Mouse (Mus musculus) midbrain, postnatal 0 days (tissue): Measurements from ENCODE around the gene Trim23. TPM values are rescaled to one million over a fixed set of nuclear protein-coding genes. Genes with fewer than 3 reads are reported as not detected.

Experiments
- ATAC-seq: fragments of 200-750 bp; cut with Nextera tagmentation; 2 replicates; pipeline ENCODE4 v1.8.0; 2017; ENCODE audit warnings: moderate number of reproducible peaks, mild to moderate bottlenecking, moderate TSS enrichment, moderate library complexity; ENCODE audit not compliant: low FRiP score
- DNase-seq: peaks from one replicate; pipeline ENCODE4 v3.0.0-alpha.2; 2015; ENCODE audit warnings: low spot score
- H3K27ac ChIP-seq: fragments of 300-500 bp; sonication (generic); 2 replicates; pipeline ENCODE4 v1.5.1; 2014; ENCODE audit warnings: low read depth, mild to moderate bottlenecking, low read length, mixed read lengths
- H3K27me3 ChIP-seq: fragments of 300-500 bp; sonication (generic); 2 replicates; pipeline ENCODE4 v1.6.1; 2014; ENCODE audit warnings: low read length, control low read depth, mixed read lengths; ENCODE audit not compliant: insufficient read depth
- H3K36me3 ChIP-seq: fragments of 300-500 bp; sonication (generic); 2 replicates; pipeline ENCODE4 v1.6.1; 2014; ENCODE audit warnings: low read length, control low read depth, mixed read lengths; ENCODE audit not compliant: insufficient read depth
- H3K4me1 ChIP-seq: fragments of 300-500 bp; sonication (generic); 2 replicates; pipeline ENCODE4 v1.6.1; 2014; ENCODE audit warnings: mild to moderate bottlenecking, control low read depth, antibody characterized with exemption, low read length, mixed read lengths; ENCODE audit not compliant: insufficient read depth
- H3K4me2 ChIP-seq: fragments of 300-500 bp; sonication (generic); 2 replicates; pipeline ENCODE4 v1.6.1; 2014; ENCODE audit warnings: low read depth, mild to moderate bottlenecking, low read length, mixed read lengths; ENCODE audit not compliant: poor library complexity, severe bottlenecking
- H3K4me3 ChIP-seq: fragments of 300-500 bp; sonication (generic); 2 replicates; pipeline ENCODE4 v1.5.1; 2014; ENCODE audit warnings: low read depth, mild to moderate bottlenecking, low read length, moderate library complexity
- H3K9ac ChIP-seq: fragments of 300-500 bp; sonication (generic); replicated peaks from 2 replicates; pipeline ENCODE4 v1.6.1; 2014; ENCODE audit warnings: mild to moderate bottlenecking, low read length, moderate library complexity, mixed read lengths; ENCODE audit not compliant: poor library complexity, severe bottlenecking
- H3K9me3 ChIP-seq: fragments of 300-500 bp; sonication (generic); 2 replicates; pipeline ENCODE4 v1.6.1; 2016; ENCODE audit warnings: low read length, control low read depth
- CTCF ChIP-seq: IDR thresholded peaks from 2 replicates; pipeline ENCODE4 v1.5.1; 2016; ENCODE audit warnings: antibody characterized with exemption, mild to moderate bottlenecking
- WGBS: fragments of 180-500 bp; shearing (Covaris S2); extraction: QIAGEN DNeasy Blood & Tissue Kit; methylation state at CpG from one replicate; pipeline ENCODE4 v1.1.7; 2014; 5-methylcytosine and 5-hydroxymethylcytosine counted together
- polyA plus RNA-seq: library from polyadenylated mRNA; unstranded; fragments of >200 nt; fragmentation: Nextera tagmentation; extraction: Ambion mirVana; gene quantifications from 2 replicates; pipeline ENCODE4 v1.2.1, GENCODE M21; 2015
- total RNA-seq: library from RNA; depleted of rRNA; stranded (reverse); fragments of >200 nt; gene quantifications from 2 replicates; pipeline ENCODE4 v1.2.3, GENCODE M21; 2014

Trim23 gene
- total and polyA plus RNA-seq, 2 experiments from 2014 or later = 31.7 to 36.1 TPM

GRCm38 (mm10) chr13:104154180-104154579 is 24.4 kb upstream of the Trim23 start:
- Histone ChIP-seq H3K4me2 (no peak overlapping the region), H3K27ac (no peak overlapping the region), H3K36me3 (peaks cover 18% of the 10 kb centered on the region), H3K9me3 (no peaks in the 10 kb centered on the region), H3K4me3 (no peak overlapping the region), H3K4me1 (no peaks in the 10 kb centered on the region), H3K9ac (no peak overlapping the region), H3K27me3 (no peaks in the 10 kb centered on the region)
- WGBS = 97% methylated on average over 5 of the region's 5 CpGs
- no peak for TF ChIP-seq CTCF
- ATAC-seq (no peak), DNase-seq (no peak)

- ATAC-seq (no peak), DNase-seq (no peak)
- 91% methylated on average over 7 of the region's 7 CpGs for WGBS
- Histone ChIP-seq H3K4me1 (no peaks in the 10 kb centered on the region), H3K27me3 (no peaks in the 10 kb centered on the region), H3K9ac (no peak overlapping the region), H3K4me3 (no peak overlapping the region), H3K27ac (no peak overlapping the region), H3K9me3 (no peaks in the 10 kb centered on the region), H3K4me2 (no peak overlapping the region), H3K36me3 (peaks cover 16% of the 10 kb centered on the region)
- TF ChIP-seq CTCF = no peak
These were observed 23.5 kb upstream of the Trim23 start for GRCm38 (mm10) chr13:104155106-104155505.

DNA sequence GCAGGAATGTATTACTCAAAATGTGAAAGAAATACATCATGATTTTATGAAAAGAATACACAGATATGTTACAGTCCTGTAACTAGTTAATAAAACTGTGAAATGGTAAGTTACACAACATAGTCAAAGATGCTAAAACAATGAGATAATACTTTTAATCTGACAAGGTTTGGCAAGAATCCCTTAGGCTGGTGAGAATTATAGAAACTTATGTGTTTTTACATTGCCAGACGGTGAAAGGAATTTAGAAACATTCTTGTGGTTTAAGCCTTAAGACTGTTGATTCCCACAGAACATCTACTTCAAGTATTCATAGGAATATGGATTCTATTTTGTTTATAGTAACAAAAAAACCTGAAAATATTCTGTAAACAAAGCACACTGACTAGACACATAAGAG is 22.9 kb upstream of the Trim23 start:
- no peaks in the 10 kb centered on the region for H3K27me3 ChIP-seq
- no peak overlapping the region for H3K4me2 ChIP-seq
- H3K9ac ChIP-seq = no peak overlapping the region
- no peaks in the 10 kb centered on the region for H3K9me3 ChIP-seq
- no peaks in the 10 kb centered on the region for H3K4me1 ChIP-seq
- WGBS = 91% methylated on average over 1 of the region's 1 CpGs
- no peak overlapping the region for H3K4me3 ChIP-seq
- TF ChIP-seq CTCF = no peak
- H3K36me3 ChIP-seq = peaks cover 18% of the 10 kb centered on the region
- no peak overlapping the region for H3K27ac ChIP-seq
- DNase-seq (no peak), ATAC-seq (no peak)

DNA sequence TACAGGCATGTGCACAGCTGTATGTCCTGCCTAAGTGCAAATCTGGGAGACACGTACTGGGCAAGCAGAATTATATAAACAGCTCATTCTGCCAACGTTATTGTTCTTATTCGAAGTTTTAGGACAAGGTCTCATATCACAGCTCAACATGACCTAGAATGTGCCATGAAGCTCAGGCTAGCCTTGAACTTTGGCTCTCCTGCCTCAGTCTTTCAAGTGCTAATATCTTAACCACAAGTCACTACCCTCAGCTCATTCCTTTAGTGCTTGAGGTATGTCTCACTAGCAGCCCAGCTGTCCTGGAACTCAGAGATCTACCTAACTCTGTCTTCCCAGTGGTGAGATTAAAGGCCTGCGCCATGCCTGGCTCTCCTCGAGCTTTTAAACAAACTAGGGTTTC is 6.9 kb upstream of the Trim23 start:
- ATAC-seq = no peak
- Histone ChIP-seq H3K9ac (no peak overlapping the region), H3K27ac (no peak overlapping the region), H3K27me3 (no peaks in the 10 kb centered on the region), H3K9me3 (no peaks in the 10 kb centered on the region), H3K36me3 (peaks cover 11% of the 10 kb centered on the region; the same call in 1 of the 2 replicates), H3K4me3 (no peak overlapping the region), H3K4me2 (no peak overlapping the region), H3K4me1 (no peaks in the 10 kb centered on the region)
- no peak for DNase-seq
- WGBS = 93% methylated on average over 5 of the region's 5 CpGs
- TF ChIP-seq CTCF = no peak

DNA sequence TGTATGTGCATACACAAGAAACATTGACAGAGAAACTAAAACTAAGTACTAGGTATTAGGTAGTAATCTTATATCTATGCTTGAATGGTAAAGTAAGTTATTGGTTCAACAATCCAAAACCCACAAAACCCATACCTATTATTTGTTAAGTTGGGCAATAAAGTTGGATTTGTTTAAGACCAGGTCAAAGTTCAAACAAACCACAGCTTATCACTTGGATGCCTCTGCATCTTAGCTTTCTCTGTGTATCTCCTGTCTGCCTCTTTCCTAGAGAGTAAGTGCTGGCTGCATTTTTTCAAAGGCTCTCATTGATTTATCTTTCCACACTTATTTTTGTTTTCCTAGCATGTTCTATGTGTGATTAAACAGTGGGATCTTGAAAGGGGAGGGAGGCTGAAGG is 6.1 kb upstream of the Trim23 start:
- no peak for TF ChIP-seq CTCF
- H3K4me2 ChIP-seq = no peak overlapping the region
- no peaks in the 10 kb centered on the region for H3K4me1 ChIP-seq
- H3K4me3 ChIP-seq = no peak overlapping the region
- H3K9me3 ChIP-seq = no peaks in the 10 kb centered on the region
- H3K27me3 ChIP-seq = no peaks in the 10 kb centered on the region
- H3K27ac ChIP-seq = no peak overlapping the region
- no peak overlapping the region for H3K9ac ChIP-seq
- ATAC-seq = no peak
- peaks cover 8% of the 10 kb centered on the region; the same call in 1 of the 2 replicates for H3K36me3 ChIP-seq
- DNase-seq = no peak

DNA sequence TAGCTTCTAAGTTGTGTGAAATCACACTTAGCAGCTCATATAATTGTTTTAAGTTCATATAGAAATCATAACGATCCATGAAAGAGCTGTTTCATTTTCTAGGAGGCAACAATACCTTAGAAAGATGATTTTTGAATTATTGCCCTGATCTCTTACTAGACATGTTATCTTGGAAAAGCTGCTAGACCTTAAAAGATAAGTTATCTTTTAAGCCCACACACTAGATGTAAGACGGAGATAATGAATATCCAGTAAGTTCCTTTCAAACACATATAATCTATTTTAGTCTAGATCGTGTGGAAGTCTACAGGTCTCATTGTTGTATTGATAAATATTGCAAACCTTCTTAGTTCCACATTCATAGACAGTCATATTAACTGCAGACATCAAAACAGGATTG is 1.7 kb upstream of the Trim23 start:
- no peak for DNase-seq
- Histone ChIP-seq H3K9me3 (no peaks in the 10 kb centered on the region), H3K4me2 (peak overlapping the region; percentile 56), H3K36me3 (no peaks in the 10 kb centered on the region), H3K27ac (no peak overlapping the region), H3K9ac (no peak overlapping the region), H3K4me1 (no peaks in the 10 kb centered on the region), H3K27me3 (no peaks in the 10 kb centered on the region), H3K4me3 (peak overlapping the region; percentile 96)
- 73% methylated on average over 3 of the region's 3 CpGs for WGBS
- no peak for TF ChIP-seq CTCF
- no peak for ATAC-seq
